Mouse (Mus musculus): ENCODE results near the gene Appbp2. TPM values are rescaled to one million over a fixed set of nuclear protein-coding genes. Genes with fewer than 3 reads are reported as not detected.

Gene Appbp2
- total RNA-seq (2014; fragmentation: Nextera tagmentation) (47.5 and 50.2 TPM in 2 replicates), total RNA-seq (2017) (28.1 and 33.2 TPM in 2 replicates), polyA plus RNA-seq (2012) (5.3 TPM in 2 replicates)

DNA sequence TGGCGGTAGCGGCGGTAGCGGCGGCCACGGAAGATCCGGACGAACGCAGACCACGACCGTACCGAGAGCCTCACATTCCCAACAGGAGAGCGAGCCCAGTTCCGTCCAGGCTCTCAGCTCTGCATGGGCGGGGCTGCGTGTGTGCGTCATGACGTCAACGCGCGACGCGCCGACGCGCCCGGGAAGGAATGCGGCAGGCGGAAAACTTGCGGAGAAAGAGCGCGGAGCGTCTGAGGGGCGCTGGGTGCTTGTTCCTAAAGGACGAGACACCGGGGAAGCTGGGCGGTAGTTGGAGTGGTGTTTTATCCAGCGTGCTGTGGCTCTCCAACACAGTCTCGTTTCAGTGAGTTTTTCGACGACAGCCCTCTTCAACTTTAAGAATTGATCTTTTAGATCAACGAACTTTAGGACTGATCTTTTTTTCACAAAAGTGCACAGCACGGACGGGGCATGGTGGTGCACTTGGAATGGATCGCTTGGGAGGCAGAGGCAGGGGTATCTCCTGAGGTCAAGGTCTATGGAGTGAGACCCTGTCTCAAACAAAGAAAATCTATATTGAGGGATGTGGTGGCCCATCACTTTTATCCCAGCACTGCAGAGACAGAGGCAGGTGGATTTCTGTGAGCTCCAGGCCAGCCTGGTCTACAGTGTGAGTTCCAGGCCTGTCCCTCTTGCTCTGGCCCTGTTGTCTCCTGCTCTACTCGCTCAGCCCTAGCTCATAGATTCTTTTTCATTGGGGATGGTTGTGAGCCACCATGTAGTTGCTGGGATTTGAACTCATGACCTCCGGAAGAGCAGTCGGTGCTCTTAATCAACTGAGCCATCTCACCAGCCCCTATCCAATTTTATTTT lies at the start of gene Appbp2:
TSS of gene Appbp2 (minus strand) at position 141 of the 852 bp plus-strand sequence.
- TF ChIP-seq GATA2 (IDR thresholded peaks at IDR 0.05; ENCODE audit: borderline replicate concordance, low read depth, low read length) (no peak), GATA1 (IDR thresholded peaks at IDR 0.05; ENCODE audit: borderline replicate concordance, low read length) (no peak), POLR2AphosphoS5 (IDR thresholded peaks at IDR 0.05; ENCODE audit: insufficient replicate concordance, low read depth, low read length) (no peak), CTCF (IDR thresholded peaks at IDR 0.05; ENCODE audit: low read depth, low read length) (no peak), TAL1 (conservative IDR thresholded peaks at IDR 0.05; ENCODE audit: low read depth, low read length) (no peak)
- ATAC-seq (ENCODE audit: extremely low read depth, insufficient number of reproducible peaks, low FRiP score, poor library complexity, severe bottlenecking) = peak; percentile 75
- Histone ChIP-seq H3K9me3 (replicated peaks) (no peaks in the 10 kb centered on the region), H3K4me1 (ENCODE audit: insufficient read depth, low read depth, low read length) (peaks cover 19% of the 10 kb centered on the region), H3K27me3 (ENCODE audit: insufficient read depth, low read length) (no peaks in the 10 kb centered on the region), H3K4me3 (ENCODE audit: low read depth, low read length) (peak within 1 kb of the TSS; percentile 98), H3K36me3 (replicated peaks) (peaks cover 40% of the 10 kb centered on the region)
- DNase-seq (ENCODE audit: low spot score) = peak; percentile 76

DNA sequence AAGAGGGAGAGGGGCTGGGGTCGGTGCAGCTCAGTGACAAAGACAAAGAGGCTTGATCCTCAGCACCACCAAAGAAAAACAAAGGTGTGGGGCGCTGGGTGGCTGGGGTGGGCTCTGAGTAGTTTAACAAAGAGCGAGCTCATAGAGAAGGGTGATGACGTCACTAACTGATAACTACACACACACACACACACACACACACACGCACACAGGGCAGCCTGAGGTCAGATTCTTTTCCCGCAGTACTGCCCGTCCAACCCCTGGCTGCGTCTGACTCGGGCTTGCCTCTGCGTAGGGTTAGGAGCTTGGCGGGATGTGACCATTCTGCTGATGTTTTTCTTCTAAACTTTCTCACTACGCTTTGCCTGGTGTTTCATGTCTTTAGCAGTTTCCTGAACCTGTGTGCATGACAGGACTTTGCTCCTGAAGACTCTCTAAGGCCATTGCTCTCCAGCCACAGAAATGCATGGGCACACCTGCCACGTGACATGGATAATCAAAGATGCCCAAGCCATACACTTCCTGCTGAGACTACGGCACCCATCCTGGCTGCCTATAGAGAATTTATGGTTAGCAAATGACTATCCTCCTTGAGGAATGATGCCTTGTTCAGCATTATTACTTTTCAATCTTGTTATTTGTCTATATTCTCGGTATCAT lies 46.4 kb upstream of the Appbp2 start:
- DNase-seq (ENCODE audit: low spot score) (no peak), ATAC-seq (ENCODE audit: extremely low read depth, insufficient number of reproducible peaks, low FRiP score, poor library complexity, severe bottlenecking) (no peak)
- H3K4me3 ChIP-seq (ENCODE audit: low read depth, low read length) = no peak overlapping the region
- peaks cover 63% of the 10 kb centered on the region for H3K27me3 ChIP-seq (ENCODE audit: insufficient read depth, low read length)
- no peaks in the 10 kb centered on the region for H3K9me3 ChIP-seq (replicated peaks)
- no peaks in the 10 kb centered on the region; the same call in 1 of the 2 replicates for H3K4me1 ChIP-seq (ENCODE audit: insufficient read depth, low read depth, low read length)
- H3K36me3 ChIP-seq (replicated peaks) = no peaks in the 10 kb centered on the region
- TF ChIP-seq GATA1 (IDR thresholded peaks at IDR 0.05; ENCODE audit: borderline replicate concordance, low read length) = no peak
- no peak for TF ChIP-seq GATA2 (IDR thresholded peaks at IDR 0.05; ENCODE audit: borderline replicate concordance, low read depth, low read length)
- TF ChIP-seq CTCF (IDR thresholded peaks at IDR 0.05; ENCODE audit: low read depth, low read length) = no peak
- TF ChIP-seq TAL1 (conservative IDR thresholded peaks at IDR 0.05; ENCODE audit: low read depth, low read length) = no peak
- no peak for TF ChIP-seq POLR2AphosphoS5 (IDR thresholded peaks at IDR 0.05; ENCODE audit: insufficient replicate concordance, low read depth, low read length)

DNA sequence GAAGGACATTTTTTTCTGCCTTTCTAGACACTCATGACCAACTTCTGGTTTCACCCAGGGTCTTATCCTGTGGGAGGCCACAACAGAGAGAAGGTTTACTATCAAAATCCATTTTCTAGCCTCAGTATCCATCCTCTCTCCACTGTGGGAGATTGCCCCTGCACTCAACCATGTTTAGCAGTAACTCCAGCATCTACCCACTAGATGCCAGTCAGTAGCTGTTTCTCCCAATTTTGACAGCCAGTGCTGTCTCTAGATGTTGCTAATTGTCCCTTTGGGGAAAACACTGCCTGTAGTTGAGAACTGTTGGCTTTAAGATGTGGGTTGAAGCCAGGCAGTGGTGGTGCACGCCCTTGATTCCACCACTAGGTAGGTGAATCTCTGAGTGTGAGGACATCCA lies 43.2 kb upstream of the Appbp2 start:
- TF ChIP-seq CTCF (IDR thresholded peaks at IDR 0.05; ENCODE audit: low read depth, low read length) (no peak), POLR2AphosphoS5 (IDR thresholded peaks at IDR 0.05; ENCODE audit: insufficient replicate concordance, low read depth, low read length) (no peak), GATA1 (IDR thresholded peaks at IDR 0.05; ENCODE audit: borderline replicate concordance, low read length) (no peak), TAL1 (conservative IDR thresholded peaks at IDR 0.05; ENCODE audit: low read depth, low read length) (no peak), GATA2 (IDR thresholded peaks at IDR 0.05; ENCODE audit: borderline replicate concordance, low read depth, low read length) (no peak)
- peaks cover 66% of the 10 kb centered on the region for H3K27me3 ChIP-seq (ENCODE audit: insufficient read depth, low read length)
- no peak overlapping the region for H3K4me3 ChIP-seq (ENCODE audit: low read depth, low read length)
- H3K4me1 ChIP-seq (ENCODE audit: insufficient read depth, low read depth, low read length) = no peaks in the 10 kb centered on the region; the same call in 1 of the 2 replicates
- ATAC-seq (ENCODE audit: extremely low read depth, insufficient number of reproducible peaks, low FRiP score, poor library complexity, severe bottlenecking) (no peak), DNase-seq (ENCODE audit: low spot score) (no peak)
- no peaks in the 10 kb centered on the region for H3K36me3 ChIP-seq (replicated peaks)
- no peaks in the 10 kb centered on the region for H3K9me3 ChIP-seq (replicated peaks)

DNA sequence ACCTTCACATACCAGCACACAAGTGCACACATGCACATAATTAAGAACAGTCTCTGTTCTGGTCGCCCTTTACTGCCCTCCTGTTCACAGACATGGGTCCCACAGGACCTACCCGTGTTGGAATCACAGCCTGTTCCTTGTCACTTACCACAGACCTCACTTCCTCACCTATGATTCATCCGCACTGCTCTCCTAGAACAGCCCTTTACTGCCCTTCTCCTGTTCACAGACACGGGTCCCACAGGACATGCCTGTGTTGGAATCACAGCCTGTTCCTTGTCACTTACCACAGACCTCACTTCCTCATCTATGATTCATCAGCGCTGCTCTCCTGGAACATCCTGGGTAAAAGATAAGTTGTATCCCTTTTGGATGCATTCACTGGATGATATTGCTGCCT lies 42.7 kb upstream of the Appbp2 start:
- no peaks in the 10 kb centered on the region for H3K36me3 ChIP-seq (replicated peaks)
- ATAC-seq (ENCODE audit: extremely low read depth, insufficient number of reproducible peaks, low FRiP score, poor library complexity, severe bottlenecking) (no peak), DNase-seq (ENCODE audit: low spot score) (no peak)
- H3K4me1 ChIP-seq (ENCODE audit: insufficient read depth, low read depth, low read length) = no peaks in the 10 kb centered on the region; the same call in 1 of the 2 replicates
- TF ChIP-seq GATA2 (IDR thresholded peaks at IDR 0.05; ENCODE audit: borderline replicate concordance, low read depth, low read length) (no peak), TAL1 (conservative IDR thresholded peaks at IDR 0.05; ENCODE audit: low read depth, low read length) (no peak), CTCF (IDR thresholded peaks at IDR 0.05; ENCODE audit: low read depth, low read length) (no peak)
- H3K4me3 ChIP-seq (ENCODE audit: low read depth, low read length) = no peak overlapping the region
- no peaks in the 10 kb centered on the region for H3K9me3 ChIP-seq (replicated peaks)
- peaks cover 67% of the 10 kb centered on the region for H3K27me3 ChIP-seq (ENCODE audit: insufficient read depth, low read length)

DNA sequence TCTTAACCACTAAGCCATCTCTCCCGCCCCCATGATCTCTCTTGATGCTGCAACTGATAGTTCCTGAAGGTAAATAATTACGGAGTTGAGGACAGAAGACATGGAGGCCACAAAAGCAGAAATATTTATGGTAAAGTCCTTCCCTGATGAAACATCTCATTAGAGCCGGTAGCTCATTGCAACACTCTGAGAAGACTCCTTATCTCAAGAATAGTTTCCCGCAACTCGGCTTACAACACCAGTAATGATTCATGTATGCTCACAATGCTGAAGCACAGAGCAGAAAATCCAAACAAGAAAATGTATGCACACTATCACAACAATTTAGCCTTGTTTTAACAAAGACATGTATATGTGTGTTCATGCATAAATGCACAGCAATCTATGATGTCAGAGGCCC lies 40.2 kb upstream of the Appbp2 start:
- no peaks in the 10 kb centered on the region for H3K9me3 ChIP-seq (replicated peaks)
- H3K4me1 ChIP-seq (ENCODE audit: insufficient read depth, low read depth, low read length) = peaks cover 2% of the 10 kb centered on the region; the same call in 1 of the 2 replicates
- no peak for ATAC-seq (ENCODE audit: extremely low read depth, insufficient number of reproducible peaks, low FRiP score, poor library complexity, severe bottlenecking)
- H3K36me3 ChIP-seq (replicated peaks) = no peaks in the 10 kb centered on the region
- TF ChIP-seq GATA1 (IDR thresholded peaks at IDR 0.05; ENCODE audit: borderline replicate concordance, low read length) (no peak), POLR2AphosphoS5 (IDR thresholded peaks at IDR 0.05; ENCODE audit: insufficient replicate concordance, low read depth, low read length) (no peak), TAL1 (conservative IDR thresholded peaks at IDR 0.05; ENCODE audit: low read depth, low read length) (no peak), GATA2 (IDR thresholded peaks at IDR 0.05; ENCODE audit: borderline replicate concordance, low read depth, low read length) (no peak), CTCF (IDR thresholded peaks at IDR 0.05; ENCODE audit: low read depth, low read length) (no peak)
- H3K27me3 ChIP-seq (ENCODE audit: insufficient read depth, low read length) = peaks cover 49% of the 10 kb centered on the region
- no peak overlapping the region for H3K4me3 ChIP-seq (ENCODE audit: low read depth, low read length)
- DNase-seq (ENCODE audit: low spot score) = no peak

DNA sequence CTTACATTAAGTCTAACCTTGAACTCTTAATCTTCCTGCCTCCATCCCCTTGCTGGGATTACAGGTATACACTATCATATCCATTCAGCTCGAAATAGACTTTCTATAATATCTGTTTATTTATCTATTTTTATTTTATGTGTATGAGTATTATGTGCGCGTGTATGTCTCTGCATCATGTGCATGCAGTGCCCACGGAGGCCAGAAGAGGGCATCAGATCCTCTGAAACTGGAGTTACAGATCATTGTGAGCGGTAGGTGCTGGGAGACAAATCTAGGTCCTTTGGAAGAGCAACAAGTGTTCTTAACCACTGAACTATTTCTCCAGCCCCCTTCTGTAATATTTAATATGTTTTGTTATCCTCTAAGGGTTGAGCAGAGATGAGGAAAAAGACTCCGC lies 38.4 kb upstream of the Appbp2 start:
- TF ChIP-seq GATA2 (IDR thresholded peaks at IDR 0.05; ENCODE audit: borderline replicate concordance, low read depth, low read length) = no peak
- TF ChIP-seq CTCF (IDR thresholded peaks at IDR 0.05; ENCODE audit: low read depth, low read length) = peak; percentile 19; the same call in 1 of the 2 replicates
- Histone ChIP-seq H3K27me3 (ENCODE audit: insufficient read depth, low read length) (peaks cover 41% of the 10 kb centered on the region), H3K4me1 (ENCODE audit: insufficient read depth, low read depth, low read length) (peaks cover 2% of the 10 kb centered on the region; the same call in 1 of the 2 replicates), H3K36me3 (replicated peaks) (no peaks in the 10 kb centered on the region), H3K4me3 (ENCODE audit: low read depth, low read length) (no peak overlapping the region), H3K9me3 (replicated peaks) (no peaks in the 10 kb centered on the region)
- DNase-seq (ENCODE audit: low spot score) (no peak), ATAC-seq (ENCODE audit: extremely low read depth, insufficient number of reproducible peaks, low FRiP score, poor library complexity, severe bottlenecking) (no peak)
